Mouse (Mus musculus): ENCODE measurements around the gene Gse1.

Gene Gse1

GRCm38 (mm10) chr8:120399212-120399934 is 171.1 kb downstream of the Gse1 start:
- in situ Hi-C loops (cut with MseI, MboI) = no loop called here

GRCm38 (mm10) chr8:120401216-120401615 is 173.0 kb downstream of the Gse1 start:
- in situ Hi-C loops (cut with MseI, MboI) = no loop called here

GRCm38 (mm10) chr8:120401712-120402111 is 173.5 kb downstream of the Gse1 start:
- in situ Hi-C loops (cut with MseI, MboI) = no loop called here

GRCm38 (mm10) chr8:120403606-120404269 is 175.5 kb downstream of the Gse1 start:
- in situ Hi-C loops (cut with MseI, MboI) = no loop called here

- in situ Hi-C loops (cut with MseI, MboI) = no loop called here
Measured at GRCm38 (mm10) chr8:120404609-120405036, 176.4 kb downstream of the Gse1 start.

GRCm38 (mm10) chr8:120406008-120406632 is 177.9 kb downstream of the Gse1 start:
- in situ Hi-C loops (cut with MseI, MboI) = no loop called here

GRCm38 (mm10) chr8:120407701-120408240 is 179.5 kb downstream of the Gse1 start:
- in situ Hi-C loops (cut with MseI, MboI) = no loop called here

- in situ Hi-C loops (cut with MseI, MboI) = no loop called here
Measured at GRCm38 (mm10) chr8:120408241-120409215, 180.3 kb downstream of the Gse1 start.

GRCm38 (mm10) chr8:120409371-120410013 is 181.2 kb downstream of the Gse1 start:
- in situ Hi-C loops (cut with MseI, MboI) = no loop called here

GRCm38 (mm10) chr8:120411059-120411458 is 182.8 kb downstream of the Gse1 start:
- in situ Hi-C loops (cut with MseI, MboI) = no loop called here

- in situ Hi-C loops (cut with MseI, MboI) = no loop called here
Measured at GRCm38 (mm10) chr8:120411862-120412261, 183.6 kb downstream of the Gse1 start.

- in situ Hi-C loops (cut with MseI, MboI) = no loop called here
Measured at GRCm38 (mm10) chr8:120412357-120412756, 184.1 kb downstream of the Gse1 start.

GRCm38 (mm10) chr8:120412911-120413625 is 184.8 kb downstream of the Gse1 start:
- in situ Hi-C loops (cut with MseI, MboI) = no loop called here

GRCm38 (mm10) chr8:120413626-120413988 is 185.4 kb downstream of the Gse1 start:
- in situ Hi-C loops (cut with MseI, MboI) = no loop called here

GRCm38 (mm10) chr8:120414216-120414615 is 186.0 kb downstream of the Gse1 start:
- in situ Hi-C loops (cut with MseI, MboI) = no loop called here

- in situ Hi-C loops (cut with MseI, MboI) = no loop called here
Measured at GRCm38 (mm10) chr8:120415474-120415873, 187.2 kb downstream of the Gse1 start.

GRCm38 (mm10) chr8:120416173-120416521 is 187.9 kb downstream of the Gse1 start:
- in situ Hi-C loops (cut with MseI, MboI) = no loop called here

- in situ Hi-C loops (cut with MseI, MboI) = no loop called here
Measured at GRCm38 (mm10) chr8:120416522-120417394, 188.5 kb downstream of the Gse1 start.

GRCm38 (mm10) chr8:120418188-120418587 is 189.9 kb downstream of the Gse1 start:
- in situ Hi-C loops (cut with MseI, MboI) = no loop called here
